In the genomic region with DNA sequence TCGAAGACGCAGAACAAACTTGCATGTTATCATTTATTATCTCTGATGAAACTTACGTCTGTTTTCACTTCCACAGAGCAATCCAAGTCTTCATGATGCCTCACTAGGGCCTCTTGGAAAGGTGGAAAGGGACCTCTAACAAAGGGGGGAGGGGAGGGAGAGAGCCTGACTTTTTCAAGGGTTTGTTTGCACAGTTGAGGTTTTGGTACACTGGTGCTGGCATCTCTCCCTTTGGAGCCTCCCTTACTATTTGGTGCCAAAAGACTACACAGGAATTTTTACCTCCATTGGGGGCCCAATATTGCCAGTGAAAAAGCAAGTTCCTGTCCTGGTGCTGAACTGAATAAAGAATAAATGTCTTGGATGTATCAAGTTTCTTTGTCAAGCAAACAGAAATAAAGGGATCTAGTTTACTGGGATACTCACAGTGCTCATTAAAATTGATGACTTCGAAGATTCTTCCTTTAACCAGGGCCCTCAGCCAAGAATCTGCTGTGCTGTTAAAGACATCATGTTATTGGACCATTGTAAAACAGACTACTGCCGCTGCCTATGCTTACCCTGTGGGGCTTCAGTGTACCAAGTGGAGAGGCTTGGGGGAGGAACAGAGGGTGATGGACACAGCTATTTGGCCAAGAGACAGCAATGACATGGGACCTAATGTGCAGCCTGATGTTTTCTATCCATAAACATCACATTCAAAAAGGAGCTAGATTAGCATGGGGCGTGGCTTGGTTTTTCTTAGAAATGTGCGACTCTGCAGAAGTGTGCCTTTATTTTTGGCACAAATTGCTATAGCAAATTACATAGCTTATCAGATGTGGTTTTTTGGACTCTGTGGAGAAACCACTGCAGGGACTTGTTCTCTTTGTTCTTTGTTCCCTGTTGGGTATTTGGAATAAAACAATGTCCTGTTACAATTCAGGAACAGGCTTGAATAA, we compare ENCODE assay signal across 8 mouse cellular contexts.
DNase-seq lines count a peak whose midpoint lies in the region; ATAC-seq and TF ChIP-seq lines count a peak whose summit lies in the region.

No protein-coding gene starts in this region.

- H3K4me1 ChIP-seq in heart, adult 2 months (ENCODE audit: control insufficient read depth, insufficient read depth, low read length), result peaks cover 10% of the 10 kb centered on the region
- H3K4me1 ChIP-seq in stomach, embryonic 15.5 days, result peaks cover 8% of the 10 kb centered on the region; the same call in 1 of the 2 replicates

- H3K27me3 ChIP-seq in heart, adult 2 months (ENCODE audit: control insufficient read depth, insufficient read depth, low read length), result no peaks in the 10 kb centered on the region
- no peaks in the 10 kb centered on the region for H3K27me3 ChIP-seq in stomach, embryonic 15.5 days (replicated peaks)

- peak; percentile 34 to 41 for DNase-seq in heart, adult 18-20 months
- no peak for DNase-seq in heart, adult 2 months
- DNase-seq in retina, postnatal 1 day, result peak; percentile 6
- no peak for DNase-seq in retina, embryonic 14.5 days (ENCODE audit: low spot score)
- DNase-seq in left cerebral cortex, postnatal 25 days (ENCODE audit: low spot score in 2 of 2), result peak; percentile 10 to 42
- no peak for DNase-seq in thymus, adult 18-20 months

- no peak overlapping the region for H3K27ac ChIP-seq in heart, adult 2 months
- no peak overlapping the region for H3K27ac ChIP-seq in stomach, embryonic 15.5 days

- no peak overlapping the region for H3K4me2 ChIP-seq in stomach, embryonic 15.5 days

- no peak overlapping the region for H3K9ac ChIP-seq in heart, adult 2 months (ENCODE audit: low read depth, low read length)
- H3K9ac ChIP-seq in stomach, embryonic 15.5 days, result no peak overlapping the region

- WGBS in heart, adult 2 months, result 40% methylated on average over 7 of the region's 7 CpGs
- whole genome bisulfite sequencing in stomach, embryonic 15.5 days, result 47% methylated on average over 7 of the region's 7 CpGs

- TF ChIP-seq EP300 in heart, adult 2 months (IDR thresholded peaks at IDR 0.05; ENCODE audit: insufficient read depth, low read depth, low read length), result no peak

- no peaks in the 10 kb centered on the region for H3K79me2 ChIP-seq in heart, adult 2 months (replicated peaks; ENCODE audit: control insufficient read depth, insufficient read depth, low read length)

- TF ChIP-seq POLR2A in heart, adult 2 months (IDR thresholded peaks at IDR 0.05; ENCODE audit: insufficient read depth, low read depth, low read length), result no peak

- no peak overlapping the region for H3K4me3 ChIP-seq in heart, adult 2 months
- H3K4me3 ChIP-seq in stomach, embryonic 15.5 days (replicated peaks), result no peak overlapping the region

- ATAC-seq in stomach, embryonic 15.5 days (ENCODE audit: insufficient read depth, low FRiP score, low read depth), result peak; percentile 61
- ATAC-seq in inflammation-experienced regulatory T-cells, adult 6 months, result no peak

- intact Hi-C loops in heart, adult 2 months (cut with DNase I), result no loop called here
- intact Hi-C loops in left cerebral cortex, postnatal 25 days (cut with DNase I), result loop anchor here (2.0 kb wide), 1 partner anchor 160 kb away; the partner anchor contains the start of gene Cited2

- no peak for TF ChIP-seq CTCF in heart, adult 2 months (IDR thresholded peaks at IDR 0.05)

- H3K36me3 ChIP-seq in heart, adult 2 months (ENCODE audit: control insufficient read depth, insufficient read depth, low read length), result no peaks in the 10 kb centered on the region; the same call in none of the 2 replicates
- no peaks in the 10 kb centered on the region for H3K36me3 ChIP-seq in stomach, embryonic 15.5 days

- H3K9me3 ChIP-seq in stomach, embryonic 15.5 days, result no peaks in the 10 kb centered on the region

Comparison
In these comparisons a context has a peak if more than half of its experiments do, and no peak if none do; other contexts are left out.
1. DNase-seq: peak in heart, adult 18-20 months (2 of 2), retina, postnatal 1 day (single experiment) and left cerebral cortex, postnatal 25 days (2 of 2); none in heart, adult 2 months (0 of 2), retina, embryonic 14.5 days (single experiment) and thymus, adult 18-20 months (0 of 2).